Mouse (Mus musculus): ENCODE measurements around the gene Egln2.

Gene Egln2

DNA sequence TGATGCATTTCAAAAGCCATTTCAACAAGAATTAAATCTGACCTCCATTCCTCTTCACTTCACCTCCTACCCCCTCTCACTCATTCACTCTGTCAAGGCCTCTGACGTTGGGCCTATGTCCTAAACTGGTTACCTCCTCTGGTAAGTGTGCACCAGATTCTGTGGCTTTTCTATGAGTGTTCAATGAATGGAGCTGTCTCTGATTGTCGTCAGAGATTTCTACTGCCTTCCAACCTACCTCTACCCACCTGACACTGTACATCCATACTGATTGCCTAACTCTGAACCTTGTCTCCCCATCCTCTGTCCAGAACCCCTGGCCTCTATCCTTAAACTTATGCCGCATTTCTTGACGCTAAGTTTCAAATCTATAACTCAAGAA, 11.3 kb upstream of the Egln2 start:
- no peak for DNase-seq (ENCODE audit: low spot score)

DNA sequence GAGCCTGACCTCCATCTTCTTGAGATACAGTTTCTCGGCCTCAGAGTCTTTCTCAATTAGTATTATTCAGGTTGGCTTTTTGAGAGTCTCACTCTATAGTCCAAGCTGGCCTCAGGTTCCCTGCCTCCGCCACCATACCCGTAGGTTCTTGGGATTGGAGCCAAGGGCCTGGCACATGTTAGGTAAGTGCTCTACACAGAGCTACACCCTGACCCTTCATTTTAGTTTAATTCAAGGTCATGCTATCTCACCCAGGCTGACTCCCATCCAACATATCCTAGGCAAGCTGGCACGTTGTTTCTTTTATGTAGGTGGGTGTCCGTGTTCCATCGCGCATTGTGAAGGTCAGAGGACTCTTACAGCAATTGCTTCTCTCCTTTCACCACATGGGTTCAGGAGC, 8.3 kb upstream of the Egln2 start:
- no peak for DNase-seq (ENCODE audit: low spot score)

DNA sequence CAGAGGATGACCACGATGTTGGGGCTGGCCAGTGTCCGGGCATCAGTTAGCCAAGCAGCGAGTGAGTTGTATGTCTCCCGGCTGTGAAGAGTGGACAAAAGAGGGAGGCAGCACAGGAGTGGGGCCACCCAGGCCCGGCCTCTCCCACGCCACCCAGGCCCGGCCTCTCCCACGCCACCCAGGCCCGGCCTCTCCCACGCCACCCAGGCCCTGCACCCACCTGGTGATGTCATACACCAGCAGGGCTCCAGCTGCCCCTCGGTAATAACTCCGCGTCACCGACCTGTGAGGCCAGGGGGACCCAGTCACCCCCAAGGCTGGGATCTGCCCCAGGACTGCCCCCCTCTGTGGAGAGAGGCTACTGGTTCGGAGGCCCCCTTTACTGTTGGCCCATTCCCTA, 7.9 kb upstream of the Egln2 start:
- no peak for DNase-seq (ENCODE audit: low spot score)

DNA sequence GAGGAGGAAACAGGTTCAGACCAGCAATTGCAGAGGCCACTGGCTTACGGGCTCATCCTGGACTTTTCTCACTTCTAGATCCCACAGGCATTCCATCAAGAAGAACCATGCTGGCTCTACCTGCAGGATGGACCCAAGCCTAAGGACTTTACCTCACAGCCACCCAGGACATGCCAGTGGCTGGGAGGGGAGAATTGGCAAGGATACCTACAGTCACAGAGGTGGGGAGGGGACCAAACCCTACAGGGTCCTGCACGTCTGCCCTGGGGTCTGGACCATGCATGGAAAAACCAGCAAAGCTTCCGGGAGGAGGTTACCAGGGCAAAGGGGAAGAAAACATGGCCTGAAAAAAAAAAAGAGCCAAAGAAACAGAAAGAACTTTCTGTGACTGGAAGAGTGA, 4.4 kb upstream of the Egln2 start:
- no peak for DNase-seq (ENCODE audit: low spot score)

DNA sequence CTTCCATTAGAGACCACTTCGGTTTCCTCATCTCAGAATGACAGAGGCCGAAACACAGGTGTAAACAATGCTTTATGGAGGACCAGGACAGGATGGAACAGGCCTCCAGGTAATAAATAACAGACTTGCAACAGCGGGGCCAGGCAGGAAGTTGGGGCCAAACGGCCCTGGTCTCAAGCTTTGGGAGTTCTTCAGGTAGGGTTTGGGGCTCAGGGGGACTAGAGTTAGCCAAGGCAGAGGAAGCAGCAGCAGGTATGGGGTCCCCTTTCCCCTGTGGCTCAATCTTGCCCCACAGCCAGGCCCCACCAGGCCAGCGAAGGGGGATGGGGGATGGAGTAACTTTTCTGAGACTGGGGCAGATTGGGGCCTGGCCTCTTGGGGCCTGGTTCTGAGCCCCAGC, 1.8 kb upstream of the Egln2 start:
- peak; percentile 68 for DNase-seq (ENCODE audit: low spot score)

DNA sequence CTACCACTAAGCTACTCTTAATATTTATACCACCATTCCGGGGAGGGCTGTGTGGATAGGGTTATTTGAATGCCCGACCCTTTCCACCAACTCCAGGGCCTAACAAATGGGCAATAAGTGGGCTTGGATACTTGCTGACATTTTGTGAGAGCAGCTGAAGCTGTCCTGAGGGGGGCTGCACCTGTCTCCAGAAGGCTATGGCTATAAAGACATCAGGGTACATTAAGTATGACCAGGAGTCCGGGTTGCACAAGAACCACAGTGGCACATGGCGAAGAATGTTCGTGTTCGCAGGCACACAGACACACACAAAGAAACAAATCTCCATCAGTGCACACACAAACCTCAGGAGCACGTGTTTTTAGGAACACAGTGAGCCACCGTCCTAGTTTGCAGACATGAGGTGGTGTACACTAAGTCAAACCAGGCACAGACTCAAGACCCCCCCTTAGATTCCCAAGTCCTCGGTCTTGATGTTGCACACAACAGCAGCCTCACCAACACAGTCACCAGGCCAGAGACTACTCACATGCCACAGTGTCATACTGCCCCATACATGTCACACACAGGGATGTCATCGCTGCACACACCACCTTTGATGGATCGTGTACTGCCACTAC, 983 bp upstream of the Egln2 start:
- no peak for DNase-seq (ENCODE audit: low spot score)

DNA sequence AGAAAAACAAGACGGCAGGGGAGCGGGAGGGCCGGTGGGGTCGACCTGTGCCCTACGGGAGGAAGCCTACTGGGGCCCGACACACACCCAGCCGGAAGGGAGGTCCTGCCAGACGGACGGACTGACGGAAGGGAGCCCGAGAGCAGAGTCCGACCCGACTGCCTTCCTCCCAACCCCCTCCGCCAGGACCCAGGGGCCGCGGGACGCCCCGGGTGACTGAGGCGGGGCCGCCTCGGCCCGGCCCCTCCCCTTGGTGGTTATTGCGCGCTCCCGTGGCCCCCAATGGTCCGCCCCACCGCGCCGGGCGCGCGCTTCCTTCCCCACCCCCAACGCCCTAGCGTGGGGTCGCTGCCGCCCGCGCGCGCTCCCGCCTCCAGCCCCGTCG, 381 bp downstream of the Egln2 start:
- DNase-seq (ENCODE audit: low spot score): peak; percentile 92

DNA sequence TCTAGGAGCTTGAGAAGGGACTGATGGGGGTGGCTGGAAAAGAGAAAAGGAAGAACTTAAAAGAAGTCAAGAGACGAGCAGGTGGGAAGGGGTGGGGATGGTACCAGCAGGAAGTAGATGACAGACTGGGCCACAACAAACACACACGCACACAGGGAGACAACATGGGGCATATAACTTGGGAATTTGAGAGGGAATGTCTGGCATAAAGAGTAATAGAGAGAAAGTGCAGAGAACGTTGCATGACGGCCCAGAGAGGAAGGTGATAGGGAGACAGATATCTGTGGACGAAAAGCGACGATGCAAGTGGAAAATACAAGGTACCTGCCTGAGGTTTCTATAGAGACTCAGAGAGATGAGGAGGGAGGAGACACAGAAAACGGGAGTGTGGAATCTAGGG, 906 bp downstream of the Egln2 start:
- DNase-seq (ENCODE audit: low spot score): no peak

DNA sequence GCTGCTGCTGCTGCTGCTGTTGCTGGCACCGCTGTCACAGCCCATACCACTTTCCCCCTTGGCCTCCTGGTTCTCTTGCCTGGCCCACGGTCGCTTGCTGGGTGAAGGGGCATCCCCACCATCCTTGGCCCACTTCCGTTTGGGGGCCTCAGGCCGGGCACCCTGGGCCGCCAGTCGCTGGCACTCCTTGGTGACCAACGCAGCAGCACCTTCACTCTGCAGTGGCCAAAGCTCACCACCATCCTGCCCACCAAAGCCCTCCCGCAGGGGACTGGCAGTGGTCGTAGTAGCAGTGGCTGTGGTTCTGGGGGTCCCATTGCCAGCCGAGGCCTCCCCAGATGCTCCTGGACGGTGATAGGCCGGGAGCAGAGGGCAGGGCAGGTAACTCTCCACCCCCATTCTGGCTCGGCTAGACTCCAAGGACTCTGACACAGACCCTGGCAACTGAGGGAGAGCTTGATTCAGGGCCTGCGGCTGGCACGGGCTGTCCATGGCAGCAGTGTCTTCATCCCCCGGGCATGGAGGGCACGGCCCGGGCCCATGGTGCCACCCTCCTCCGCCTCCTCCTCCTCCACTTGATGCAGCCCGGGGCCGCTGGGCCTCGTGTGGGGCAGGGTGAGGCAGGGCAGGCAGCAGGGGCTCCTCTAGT, 1.5 kb downstream of the Egln2 start:
- no peak for DNase-seq (ENCODE audit: low spot score)

DNA sequence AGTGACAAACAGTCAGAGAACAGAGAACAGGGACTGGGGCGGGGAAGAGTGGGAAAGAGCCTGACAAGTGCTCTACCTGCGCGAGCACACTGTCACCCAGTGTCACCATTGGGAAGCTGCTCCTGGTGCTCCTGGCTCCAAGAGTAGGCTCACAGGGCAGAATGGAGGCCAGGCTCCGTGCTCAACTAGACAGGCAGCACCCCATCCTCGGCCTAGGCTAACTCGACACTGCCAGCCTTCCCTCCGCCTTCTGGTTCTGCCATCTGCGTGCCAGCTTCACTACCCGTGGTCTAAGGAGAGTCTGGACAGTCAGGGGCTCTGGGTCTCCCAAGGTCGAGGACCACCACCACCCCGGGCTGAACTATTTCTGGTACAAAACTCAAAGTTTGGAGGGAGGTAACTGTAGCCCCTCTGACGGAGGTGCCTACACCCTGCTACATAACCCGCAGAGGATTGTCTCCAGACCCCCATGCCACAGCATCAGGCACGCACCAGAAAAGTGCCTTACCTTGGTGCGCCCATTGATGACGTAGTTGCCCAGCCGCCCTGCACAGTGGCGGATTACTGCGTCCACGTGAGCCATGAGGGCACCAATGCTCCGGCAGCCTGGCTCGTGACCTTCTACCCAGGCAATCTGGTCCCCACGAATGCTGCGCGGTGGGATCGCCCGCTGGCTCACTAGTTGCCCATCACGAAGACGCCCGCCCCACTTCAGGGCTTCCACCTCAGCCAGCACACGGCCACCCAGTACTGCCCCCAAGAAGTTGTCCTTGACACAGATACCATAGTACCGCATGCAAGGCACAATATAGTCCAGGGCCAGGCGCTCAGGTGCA, 2.3 kb downstream of the Egln2 start:
- no peak for DNase-seq (ENCODE audit: low spot score)

DNA sequence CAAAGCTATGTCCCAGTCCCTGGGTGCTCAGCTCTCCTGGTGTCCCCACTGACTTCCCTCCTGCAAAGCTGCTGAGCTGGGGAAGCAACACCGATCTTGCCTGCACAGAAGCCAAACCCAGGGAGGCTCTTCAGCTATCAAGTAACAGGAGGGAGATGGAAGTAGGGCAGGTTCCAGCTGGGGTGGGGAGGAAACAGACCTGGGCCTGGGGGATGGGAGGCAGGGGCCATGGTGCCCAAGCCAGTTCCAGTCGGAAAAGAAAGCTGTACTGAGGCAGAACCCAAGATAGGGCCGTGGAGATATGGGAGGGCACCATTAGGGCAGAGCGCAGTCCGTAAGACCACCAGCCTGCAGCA, 3.2 kb downstream of the Egln2 start:
- no peak for DNase-seq (ENCODE audit: low spot score)

DNA sequence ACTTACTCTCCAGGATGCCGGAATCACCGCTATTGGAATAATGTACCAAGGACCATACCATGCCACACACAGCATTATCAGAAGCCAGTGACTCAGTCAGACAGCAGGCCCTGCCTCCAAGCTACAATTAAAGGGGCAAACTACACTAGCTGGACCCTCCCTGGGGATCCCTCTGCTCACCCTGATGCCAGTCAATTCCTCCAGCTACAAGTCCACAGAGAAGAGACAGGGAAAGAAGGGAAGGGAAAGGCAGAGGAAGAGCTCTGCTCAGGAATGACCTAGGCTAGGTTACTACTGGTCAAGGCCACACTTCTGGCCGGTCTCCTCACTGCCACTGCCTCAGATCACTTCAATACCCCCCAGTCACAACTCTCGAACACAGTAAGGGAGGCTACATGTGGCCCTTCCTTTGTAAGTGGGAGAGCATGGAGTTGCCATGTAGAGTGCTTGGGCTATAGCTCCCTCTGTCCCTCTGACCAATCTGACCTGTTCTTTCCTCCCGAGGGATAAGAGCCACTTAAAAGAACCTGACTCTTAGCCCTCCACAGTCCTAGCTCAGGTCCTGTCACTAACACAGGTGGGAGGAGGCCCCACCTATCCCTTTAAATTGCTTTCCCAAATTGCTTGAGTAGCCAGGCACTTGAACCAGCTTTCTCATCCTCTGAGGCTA, 3.7 kb downstream of the Egln2 start:
- DNase-seq (ENCODE audit: low spot score): no peak

DNA sequence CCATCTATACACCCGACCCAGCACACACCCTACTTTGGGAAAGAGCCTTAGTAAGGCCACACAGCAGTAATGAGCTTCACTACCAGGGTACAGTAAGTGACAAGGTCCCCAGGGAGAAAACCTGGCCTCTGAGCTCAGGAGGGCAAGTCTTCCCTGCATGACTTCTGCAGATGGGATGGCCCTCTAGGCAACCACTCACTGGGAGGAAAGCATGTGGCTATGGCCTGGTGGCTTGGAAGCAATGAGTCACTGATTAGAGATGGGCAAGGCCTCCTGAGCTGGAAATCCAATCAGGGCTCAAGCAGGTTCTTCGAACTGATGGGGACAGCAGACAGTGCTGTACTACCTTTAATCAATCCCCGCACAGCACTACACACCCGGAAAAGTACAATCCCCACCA, 4.9 kb downstream of the Egln2 start:
- DNase-seq (ENCODE audit: low spot score): no peak

DNA sequence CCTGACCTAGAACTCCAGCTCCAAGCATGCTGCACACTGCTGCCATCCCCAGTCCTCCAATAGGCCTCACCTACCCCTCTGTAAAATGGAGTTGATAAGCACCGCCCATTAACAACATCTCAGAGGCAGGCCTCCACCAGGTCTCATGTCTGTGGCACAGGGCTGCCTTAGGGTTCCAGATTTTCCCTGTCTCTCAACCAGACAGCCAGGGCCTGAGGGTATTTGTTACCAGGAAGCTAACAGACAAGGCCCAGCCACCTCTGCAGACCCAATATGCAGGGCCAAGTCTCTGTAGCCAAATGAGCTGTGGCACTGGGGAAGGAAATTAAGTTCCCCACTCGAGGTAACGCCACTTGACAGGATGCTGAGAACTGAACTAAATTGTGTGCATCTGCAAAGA, 5.7 kb downstream of the Egln2 start:
- DNase-seq (ENCODE audit: low spot score): no peak

DNA sequence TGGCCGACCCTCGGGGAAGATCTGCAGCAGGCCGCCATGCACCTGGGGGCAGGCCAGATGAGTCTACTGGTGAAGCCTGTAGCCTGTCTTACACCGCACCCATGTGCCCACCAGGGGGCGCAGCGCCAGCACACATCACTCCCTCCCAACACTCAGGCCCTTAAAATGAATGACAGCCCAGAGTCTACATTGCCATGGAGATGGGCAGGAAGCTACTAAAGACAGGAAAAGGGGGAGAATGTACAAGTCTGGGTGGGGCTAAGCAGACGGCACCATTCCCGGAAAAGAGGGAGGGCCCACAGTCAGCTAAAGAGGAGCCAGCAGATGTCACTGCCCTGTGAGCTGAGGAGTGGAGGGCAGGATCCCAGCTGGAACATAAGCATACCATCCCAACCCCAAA, 6.7 kb downstream of the Egln2 start:
- peak; percentile 83 for DNase-seq (ENCODE audit: low spot score)

DNA sequence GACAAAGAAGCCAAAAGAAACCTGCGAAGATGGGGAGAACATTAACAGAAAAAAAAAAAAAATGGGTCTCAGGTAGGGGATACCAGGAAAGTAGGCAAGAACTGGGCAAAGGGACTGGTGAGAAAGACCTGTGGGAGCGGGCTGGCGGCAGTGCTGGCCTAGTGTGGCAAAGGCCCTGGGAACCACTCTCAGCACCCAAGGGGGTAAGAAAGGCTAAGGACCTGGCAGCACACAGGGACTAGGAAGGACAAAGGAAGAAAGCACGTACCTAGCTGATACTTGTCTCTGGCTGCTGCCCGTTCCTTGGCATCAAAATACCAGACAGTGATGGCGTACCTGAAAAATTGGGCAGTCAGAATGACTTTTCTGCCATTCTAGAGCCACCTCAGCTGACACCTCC, 7.3 kb downstream of the Egln2 start:
- DNase-seq (ENCODE audit: low spot score): no peak

DNA sequence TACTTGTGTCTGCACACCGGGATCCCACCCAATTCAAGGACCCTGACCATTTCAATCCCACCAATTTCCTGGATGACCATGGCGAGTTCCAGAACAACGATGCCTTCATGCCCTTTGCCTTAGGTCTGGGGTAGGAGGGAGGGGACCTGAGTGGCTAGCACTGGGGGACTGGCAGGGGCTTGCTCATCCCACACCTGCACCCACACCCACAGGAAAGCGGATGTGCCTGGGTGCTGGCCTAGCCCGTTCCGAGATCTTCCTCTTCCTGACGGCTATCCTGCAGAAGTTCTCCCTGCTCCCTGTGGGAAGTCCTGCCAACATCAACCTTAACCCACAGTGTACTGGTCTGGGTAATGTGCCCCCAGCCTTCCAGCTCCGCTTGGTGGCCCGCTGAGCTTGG, 8.4 kb downstream of the Egln2 start:
- DNase-seq (ENCODE audit: low spot score): no peak

DNA sequence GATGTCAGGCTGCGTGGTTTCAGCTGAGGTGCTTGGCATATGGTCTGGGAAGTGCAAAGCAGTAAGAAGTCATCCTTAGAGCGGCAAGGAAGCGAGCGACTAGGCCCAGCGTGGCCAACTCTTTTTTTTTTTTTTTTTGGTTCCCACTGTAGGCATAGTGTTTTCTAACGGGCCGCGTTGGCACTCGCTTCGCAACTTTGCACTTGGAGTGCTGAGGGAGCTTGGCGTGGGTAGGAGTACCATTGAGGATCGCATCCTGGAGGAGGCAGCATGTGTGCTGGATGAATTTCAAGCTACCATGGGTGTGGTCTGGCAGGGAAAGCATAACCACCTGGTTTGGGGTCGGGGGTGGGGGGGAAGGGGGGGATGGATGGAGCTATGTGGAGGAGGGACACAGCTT, 10.6 kb downstream of the Egln2 start:
- no peak for DNase-seq (ENCODE audit: low spot score)

DNA sequence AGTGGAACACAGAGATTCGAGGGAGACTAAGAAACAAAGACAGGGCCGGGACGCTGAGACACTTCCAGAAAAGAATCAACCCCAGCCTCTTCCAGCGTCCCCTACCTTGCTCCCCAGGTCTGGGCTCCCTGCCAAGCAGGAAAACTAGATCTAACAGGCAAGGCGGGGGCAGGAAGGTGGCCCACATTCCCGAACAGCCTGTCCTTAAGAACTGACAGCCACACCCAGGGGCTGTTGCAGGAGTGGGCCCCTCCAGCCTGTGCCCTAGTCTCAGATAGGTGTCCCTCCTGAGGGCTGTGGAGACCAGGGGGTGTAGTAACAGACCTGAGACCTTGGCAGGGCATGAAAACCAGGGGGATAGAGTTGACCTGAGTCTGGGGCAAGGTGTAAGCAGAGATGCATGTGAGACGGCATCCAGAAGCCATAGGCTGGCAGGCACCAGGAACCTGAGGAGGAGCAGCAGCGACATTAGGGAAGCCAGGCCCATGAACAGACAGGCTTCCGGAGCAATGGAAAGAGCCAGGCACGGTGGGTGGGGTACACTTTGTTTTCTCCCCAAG, 13.3 kb downstream of the Egln2 start, which contains the start of gene Cyp2t4:
Gene Cyp2t4, plus strand, starts transcription at position 510 of the 560 bp plus-strand sequence.
- no peak for DNase-seq (ENCODE audit: low spot score)

DNA sequence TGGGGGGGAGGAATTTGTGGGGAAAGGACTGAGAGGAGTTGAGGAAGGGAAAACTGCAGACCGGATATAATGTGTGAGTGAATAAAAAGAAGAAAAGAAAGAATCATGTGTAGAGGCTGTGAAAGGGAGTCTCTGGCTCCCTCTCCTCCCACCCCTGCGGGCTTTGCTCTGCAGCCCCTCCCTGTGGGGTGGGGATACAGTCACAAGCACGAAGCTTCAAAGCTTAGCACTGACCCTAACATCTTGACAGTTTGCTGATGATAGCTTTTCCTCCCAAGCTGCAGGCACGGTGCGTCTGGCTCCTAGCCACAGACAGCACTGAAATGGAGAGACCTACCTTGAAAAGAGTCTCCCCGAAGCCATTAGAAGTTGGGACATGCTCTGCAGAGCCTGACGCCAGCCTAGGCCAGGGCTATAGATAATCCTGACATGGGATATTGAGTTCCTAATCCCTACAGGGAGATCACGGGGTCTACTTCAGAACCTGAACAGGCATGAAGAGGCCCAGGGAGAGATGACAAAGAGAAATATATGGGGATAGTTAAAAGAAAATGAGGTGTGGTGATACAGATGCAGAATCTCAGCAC, 30.1 kb downstream of the Egln2 start:
- DNase-seq (ENCODE audit: low spot score): no peak

DNA sequence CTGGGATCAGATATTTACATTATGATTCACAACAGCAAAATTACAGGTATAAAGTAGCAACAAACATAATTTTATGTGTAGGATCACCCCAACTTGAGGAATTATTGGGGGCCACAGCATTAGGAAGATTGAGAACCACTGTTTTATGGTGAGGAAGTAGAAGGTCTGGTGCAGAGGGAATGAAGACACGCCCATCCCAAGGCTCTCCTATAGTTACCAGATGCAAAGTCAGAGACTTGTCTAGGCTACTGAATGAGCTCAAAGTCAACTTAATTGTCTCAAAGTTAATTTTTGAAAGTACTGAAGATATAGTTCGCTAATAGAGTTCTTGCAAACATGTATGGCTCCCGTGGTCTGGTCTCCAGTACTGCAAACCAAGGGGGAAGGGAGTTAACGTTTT, 32.8 kb downstream of the Egln2 start:
- DNase-seq (ENCODE audit: low spot score): no peak

DNA sequence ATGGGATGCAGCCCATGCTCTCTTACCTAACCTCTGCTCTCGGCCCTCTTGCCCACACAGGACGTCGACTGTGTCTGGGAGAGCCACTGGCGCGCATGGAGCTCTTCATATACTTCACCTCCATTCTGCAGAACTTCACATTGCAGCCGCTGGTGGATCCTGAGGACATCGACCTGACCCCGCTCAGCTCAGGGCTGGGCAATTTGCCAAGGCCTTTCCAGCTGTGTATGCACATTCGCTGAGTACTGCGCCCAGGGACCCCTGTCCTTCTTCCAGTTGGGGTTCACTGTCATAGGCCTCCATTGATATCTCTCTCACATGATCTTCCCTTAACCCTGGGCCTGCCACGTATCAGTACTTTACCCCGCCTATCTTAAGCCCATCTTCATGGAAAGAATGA, 33.4 kb downstream of the Egln2 start:
- DNase-seq (ENCODE audit: low spot score): no peak

Data from yolk sac, embryonic 10.5 days (tissue).